Mouse (Mus musculus) hindlimb bud, embryonic 11.5 days (tissue): Measurements from ENCODE around the gene Nrn1l.

Source experiments
- DNase-seq: peaks from one replicate; pipeline ENCODE4 v3.0.0-alpha.2; 2012; ENCODE audit warnings: low read depth, low spot score; ENCODE audit errors: extremely low spot score

The Nrn1l gene

GRCm38 (mm10) chr8:105893339-105893738, at the start of gene Nrn1l:
TSS of gene Nrn1l (plus strand) at chr8:105893567.
- DNase-seq: peak; percentile 39

GRCm38 (mm10) chr8:105846678-105847077, 46.7 kb upstream of the Nrn1l start:
- no peak for DNase-seq

- DNase-seq: no peak
These were observed 43.4 kb upstream of the Nrn1l start for GRCm38 (mm10) chr8:105850014-105850413.

- no peak for DNase-seq
These were observed 42.8 kb upstream of the Nrn1l start for GRCm38 (mm10) chr8:105850611-105851010.

GRCm38 (mm10) chr8:105851651-105852143, 41.7 kb upstream of the Nrn1l start:
- peak; percentile 90 for DNase-seq

- DNase-seq: no peak
These were observed 41.1 kb upstream of the Nrn1l start for GRCm38 (mm10) chr8:105852146-105852729.

GRCm38 (mm10) chr8:105853178-105853577, 40.2 kb upstream of the Nrn1l start, which contains the start of gene Cenpt:
TSS of gene Cenpt (minus strand) at chr8:105853278.
- no peak for DNase-seq

GRCm38 (mm10) chr8:105854303-105854702, 39.1 kb upstream of the Nrn1l start:
- DNase-seq: no peak

GRCm38 (mm10) chr8:105854715-105855216, 38.6 kb upstream of the Nrn1l start, which contains the start of gene Thap11:
TSS of gene Thap11 (plus strand) at chr8:105855132.
- DNase-seq: peak; percentile 91

- DNase-seq: no peak
These were observed 37.9 kb upstream of the Nrn1l start for GRCm38 (mm10) chr8:105855248-105856167.

GRCm38 (mm10) chr8:105856168-105856835, 37.1 kb upstream of the Nrn1l start:
- no peak for DNase-seq

GRCm38 (mm10) chr8:105858495-105858894, 34.9 kb upstream of the Nrn1l start:
- no peak for DNase-seq

GRCm38 (mm10) chr8:105859314-105859713, 34.1 kb upstream of the Nrn1l start:
- no peak for DNase-seq

GRCm38 (mm10) chr8:105860143-105860981, 33.0 kb upstream of the Nrn1l start, which contains the start of gene Nutf2:
TSS of gene Nutf2 (plus strand) at chr8:105860580.
- peak; percentile 93 for DNase-seq

GRCm38 (mm10) chr8:105861951-105862350, 31.4 kb upstream of the Nrn1l start:
- DNase-seq: no peak

GRCm38 (mm10) chr8:105866364-105867029, 26.9 kb upstream of the Nrn1l start:
- no peak for DNase-seq

GRCm38 (mm10) chr8:105874301-105874700, 19.1 kb upstream of the Nrn1l start:
- no peak for DNase-seq

GRCm38 (mm10) chr8:105880754-105881520, 12.4 kb upstream of the Nrn1l start, which contains the start of gene Edc4:
TSS of gene Edc4 (plus strand) at chr8:105880881.
- DNase-seq: peak; percentile 71
